Mouse (Mus musculus): ENCODE results near the gene Skint9. TPM values are rescaled to one million over a fixed set of nuclear protein-coding genes. Genes with fewer than 3 reads are reported as not detected.

The Skint9 gene
- polyA plus RNA-seq (2014; fragmentation: Illumina TruSeq; extraction: RNeasy Lipid Tissue Mini Kit (QIAGEN cat#74804); ENCODE audit: low read depth, low replicate concordance) = not detected

GRCm38 (mm10) chr4:112433885-112434284 is at the start of gene Skint9:
TSS of gene Skint9 (minus strand) at chr4:112433985.

Other genes starting within 250 kb of the Skint9 start
- gene Skint3, start 201.7 kb downstream of the Skint9 start, polyA plus RNA-seq (2014; fragmentation: Illumina TruSeq; extraction: RNeasy Lipid Tissue Mini Kit (QIAGEN cat#74804); ENCODE audit: low read depth, low replicate concordance) = 0.77 TPM
- gene Skint2, start 123.2 kb upstream of the Skint9 start, polyA plus RNA-seq (2014; fragmentation: Illumina TruSeq; extraction: RNeasy Lipid Tissue Mini Kit (QIAGEN cat#74804); ENCODE audit: low read depth, low replicate concordance) = not detected